Mouse (Mus musculus) brain, adult 10 weeks (tissue): ENCODE results near the gene F3. TPM values are rescaled to one million over a fixed set of nuclear protein-coding genes. Genes with fewer than 3 reads are reported as not detected.

Experiments used
- polyA plus RNA-seq: library from polyadenylated mRNA; stranded (reverse); fragments of 350-450 nt; fragmentation: Illumina TruSeq; extraction: RNeasy Lipid Tissue Mini Kit (QIAGEN cat#74804); gene quantifications from one replicate; pipeline ENCODE4 v1.2.3, GENCODE M21; 2015; ENCODE audit warnings: low read depth, low replicate concordance

The F3 gene
- polyA plus RNA-seq = 58.0 TPM

GRCm38 (mm10) chr3:121722971-121723844 lies at the start of gene F3:
Gene F3, plus strand, starts transcription at chr3:121723537.

Other genes with a start within 250 kb of the F3 start
- gene Slc44a3, start 191.1 kb upstream of the F3 start, polyA plus RNA-seq = not detected
- not detected for gene 4930432M17Rik, start 52.8 kb upstream of the F3 start, polyA plus RNA-seq
- 58.9 TPM for gene Abcd3, start 91.8 kb downstream of the F3 start, polyA plus RNA-seq
- gene Arhgap29, start 229.0 kb downstream of the F3 start, polyA plus RNA-seq = 22.2 TPM